Mouse (Mus musculus) hematopoietic multipotent progenitor cell, adult 10-12 weeks (in vitro differentiated cells): ENCODE measurements around the gene Hes5. TPM values are rescaled to one million over a fixed set of nuclear protein-coding genes. Genes with fewer than 3 reads are reported as not detected.

Source experiments
- polyA plus RNA-seq: library from polyadenylated mRNA; stranded (reverse); fragments of >175 nt; gene quantifications from 2 replicates; pipeline ENCODE4 v1.2.3, GENCODE M21; 2012; ENCODE audit warnings: low replicate concordance

Gene Hes5
- polyA plus RNA-seq = 7.9 and 18.9 TPM in 2 replicates

DNA sequence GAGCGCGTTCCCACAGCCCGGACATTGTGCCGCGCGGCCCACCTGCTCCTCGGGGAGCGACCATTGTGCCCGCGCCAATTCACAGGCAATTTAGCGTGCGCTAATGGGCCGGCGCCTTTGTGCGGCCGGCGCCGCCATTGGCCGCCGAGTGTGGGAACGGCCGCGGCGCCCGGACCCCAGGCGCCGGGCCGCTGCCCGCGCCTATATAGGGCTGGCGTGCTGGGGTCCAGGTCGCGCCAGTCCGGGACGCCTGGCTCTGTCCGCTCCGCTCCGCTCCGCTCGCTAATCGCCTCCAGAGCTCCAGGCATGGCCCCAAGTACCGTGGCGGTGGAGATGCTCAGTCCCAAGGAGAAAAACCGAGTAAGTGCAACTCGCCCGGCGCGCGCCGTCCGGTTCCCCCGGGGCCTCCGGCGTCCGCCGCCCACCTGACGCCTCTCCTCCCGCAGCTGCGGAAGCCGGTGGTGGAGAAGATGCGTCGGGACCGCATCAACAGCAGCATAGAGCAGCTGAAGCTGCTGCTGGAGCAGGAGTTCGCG lies at the start of gene Hes5:
Gene Hes5, plus strand, starts transcription at position 234 of the 536 bp plus-strand sequence.

DNA sequence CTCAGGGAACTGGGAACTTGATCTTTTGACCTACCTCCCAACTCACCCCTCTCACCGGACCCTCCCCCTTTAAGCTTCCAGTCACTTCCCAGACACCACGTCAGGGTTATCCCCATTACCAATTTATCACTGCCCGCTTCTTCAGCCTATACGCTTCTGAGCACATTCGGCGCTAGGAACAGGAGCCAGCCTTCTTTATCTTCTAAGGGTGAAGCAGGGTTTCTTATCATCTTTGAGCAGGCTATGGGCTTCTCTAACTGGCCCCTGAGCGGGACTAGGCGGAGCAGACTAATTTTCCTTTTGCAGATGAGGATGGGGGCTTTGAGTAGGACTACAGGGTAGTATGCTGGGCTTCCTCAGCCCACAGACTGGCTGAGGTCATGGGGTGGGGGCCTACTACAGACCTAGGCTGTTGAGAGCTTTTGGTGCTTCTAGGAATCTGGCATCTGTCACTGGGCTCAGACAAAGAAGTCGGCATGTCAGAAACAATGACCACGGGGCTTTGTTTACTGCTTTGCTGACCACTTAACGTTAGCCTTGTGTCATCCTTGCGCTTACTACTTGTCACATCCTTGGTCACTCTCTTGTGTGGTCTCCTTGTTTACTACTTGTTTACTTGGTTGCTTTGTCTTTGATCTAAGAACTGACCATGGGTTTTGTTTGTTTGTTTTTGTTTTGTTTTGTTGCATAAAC lies 32.2 kb upstream of the Hes5 start, which contains the start of gene Tnfrsf14:
Gene Tnfrsf14, minus strand, starts transcription at position 169 of the 693 bp plus-strand sequence.

DNA sequence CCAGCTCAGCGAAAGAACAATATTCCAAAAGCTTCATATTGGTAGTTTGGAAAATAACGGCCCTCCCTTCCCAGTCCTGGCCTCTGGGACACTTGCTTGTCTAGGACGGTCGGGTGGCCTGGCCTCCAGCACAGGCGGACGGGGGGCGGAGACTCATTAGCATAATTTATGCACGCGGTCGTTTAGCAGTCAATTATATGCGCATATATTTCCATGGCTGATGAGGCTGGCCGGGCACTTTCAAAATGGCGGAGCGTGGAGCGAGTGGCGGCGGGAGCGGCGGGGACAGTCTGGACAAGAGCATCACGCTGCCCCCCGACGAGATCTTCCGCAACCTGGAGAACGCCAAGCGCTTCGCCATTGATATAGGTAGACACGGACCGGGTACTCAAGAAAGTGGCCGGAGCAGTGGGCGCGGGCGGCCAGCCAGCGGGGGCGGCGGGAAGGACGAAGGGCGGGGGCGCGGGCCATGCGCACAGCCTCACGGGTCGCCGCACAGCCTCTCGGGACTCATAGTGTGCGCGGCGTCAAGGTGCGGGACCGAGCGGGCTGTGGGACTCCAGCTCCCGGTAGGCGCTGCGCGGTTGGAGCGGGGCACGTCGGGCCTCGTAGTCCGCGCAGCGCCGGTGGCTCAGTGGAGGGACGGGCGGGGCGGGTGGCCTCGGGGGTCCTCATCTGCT lies 3.3 kb downstream of the Hes5 start, which contains the start of gene Pank4:
Gene Pank4, plus strand, starts transcription at position 223 of the 680 bp plus-strand sequence.

Other genes starting within 250 kb of the Hes5 start
- not detected in 2 replicates for gene Ttc34, start 123.5 kb upstream of the Hes5 start, polyA plus RNA-seq
- 0.04 and 0.07 TPM in 2 replicates for gene Mmel1, start 91.3 kb upstream of the Hes5 start, polyA plus RNA-seq
- gene Fam213b, start 61.8 kb upstream of the Hes5 start, polyA plus RNA-seq = 19.4 and 21.7 TPM in 2 replicates
- gene Tnfrsf14, start 32.4 kb upstream of the Hes5 start, polyA plus RNA-seq = 9.8 and 134 TPM in 2 replicates
- gene Pank4, start 3.2 kb downstream of the Hes5 start, polyA plus RNA-seq = 18.9 and 41.6 TPM in 2 replicates
- 0.12 and 0.17 TPM in 2 replicates for gene Plch2, start 95.9 kb downstream of the Hes5 start, polyA plus RNA-seq
- gene Pex10, start 106.1 kb downstream of the Hes5 start, polyA plus RNA-seq = 12.7 and 21.0 TPM in 2 replicates
- 48.6 and 52.0 TPM in 2 replicates for gene Rer1, start 125.5 kb downstream of the Hes5 start, polyA plus RNA-seq
- 3.7 and 4.5 TPM in 2 replicates for gene Morn1, start 125.7 kb downstream of the Hes5 start, polyA plus RNA-seq